Mouse (Mus musculus) brain, embryonic 14.5 days (tissue): ENCODE measurements at regions not wholly inside any gene's neighbourhood (a gene's known extent, or its start where the extent isn't known, plus 50 kb on each side); places are given as distances from the start of the nearest gene placed in this dataset.

Experiments
- CTCF ChIP-seq: fragments of 200-500 bp; IDR thresholded peaks from 2 replicates; pipeline ENCODE4 v1.5.1; 2012; ENCODE audit warnings: inconsistent platforms, mild to moderate bottlenecking, moderate library complexity, borderline replicate concordance; ENCODE audit not compliant: insufficient read depth, insufficient read length; ENCODE audit errors: extremely low read depth
- POLR2A ChIP-seq: fragments of 200-500 bp; IDR thresholded peaks from 2 replicates; pipeline ENCODE4 v1.6.1; 2012; ENCODE audit warnings: mild to moderate bottlenecking, inconsistent platforms, borderline replicate concordance; ENCODE audit not compliant: poor library complexity, insufficient read depth, insufficient read length, severe bottlenecking; ENCODE audit errors: extremely low read depth

GRCm38 (mm10) chr7:125104011-125104410 is 340.5 kb upstream of the Kdm8 start:
- TF ChIP-seq CTCF, result no peak
- TF ChIP-seq POLR2A, result no peak
